Mouse (Mus musculus): ENCODE data around the gene Cux1.

GRCm38 (mm10) chr5:136420342-136420741 lies 146.9 kb downstream of the Cux1 start:
- TF ChIP-seq CTCF (IDR thresholded peaks at IDR 0.05; ENCODE audit: control insufficient read depth, insufficient read depth, low read length) = no peak
- no peak for TF ChIP-seq POLR2A (IDR thresholded peaks at IDR 0.05; ENCODE audit: borderline replicate concordance, control insufficient read depth, low read depth, low read length)
